Mouse (Mus musculus) neural tube, embryonic 12.5 days (tissue): ENCODE measurements at regions not wholly inside any gene's neighbourhood (a gene's known extent, or its start where the extent isn't known, plus 50 kb on each side); places are given as distances from the start of the nearest gene placed in this dataset.
A peak's percentile ranks its signal among the peaks of the same experiment; 100 is the strongest.
"Not testable (repeated sequence)": the region's sequence is repeated elsewhere in the genome, so short reads cannot be mapped to it uniquely, and the experiment has no call there.

Experiments
- ATAC-seq: fragments of 200-750 bp; cut with Nextera tagmentation; 2 replicates; pipeline ENCODE4 v1.8.0; 2017; ENCODE audit warnings: low read depth, mild to moderate bottlenecking, moderate TSS enrichment, moderate library complexity; ENCODE audit not compliant: low FRiP score
- H3K27ac ChIP-seq: fragments of 300-500 bp; sonication (generic); 2 replicates; pipeline ENCODE4 v1.5.1; 2016
- H3K27me3 ChIP-seq: fragments of 300-500 bp; sonication (generic); replicated peaks from 2 replicates; pipeline ENCODE4 v1.6.1; 2016; ENCODE audit warnings: mild to moderate bottlenecking
- H3K36me3 ChIP-seq: fragments of 300-500 bp; sonication (generic); 2 replicates; pipeline ENCODE4 v1.6.1; 2016; ENCODE audit warnings: mild to moderate bottlenecking
- H3K4me1 ChIP-seq: fragments of 300-500 bp; sonication (generic); 2 replicates; pipeline ENCODE4 v1.6.1; 2016
- H3K4me2 ChIP-seq: fragments of 300-500 bp; sonication (generic); replicated peaks from 2 replicates; pipeline ENCODE4 v1.6.1; 2016; ENCODE audit warnings: mild to moderate bottlenecking
- H3K4me3 ChIP-seq: fragments of 300-500 bp; sonication (generic); 2 replicates; pipeline ENCODE4 v1.5.1; 2016
- H3K9ac ChIP-seq: fragments of 300-500 bp; sonication (generic); 2 replicates; pipeline ENCODE4 v1.6.1; 2016; ENCODE audit warnings: mild to moderate bottlenecking
- H3K9me3 ChIP-seq: fragments of 300-500 bp; sonication (generic); 2 replicates; pipeline ENCODE4 v1.6.1; 2016; ENCODE audit warnings: mild to moderate bottlenecking
- WGBS: fragments of 180-500 bp; shearing (Covaris S2); methylation state at CpG from one replicate; pipeline ENCODE4 v1.1.7; 2016; 5-methylcytosine and 5-hydroxymethylcytosine counted together

DNA sequence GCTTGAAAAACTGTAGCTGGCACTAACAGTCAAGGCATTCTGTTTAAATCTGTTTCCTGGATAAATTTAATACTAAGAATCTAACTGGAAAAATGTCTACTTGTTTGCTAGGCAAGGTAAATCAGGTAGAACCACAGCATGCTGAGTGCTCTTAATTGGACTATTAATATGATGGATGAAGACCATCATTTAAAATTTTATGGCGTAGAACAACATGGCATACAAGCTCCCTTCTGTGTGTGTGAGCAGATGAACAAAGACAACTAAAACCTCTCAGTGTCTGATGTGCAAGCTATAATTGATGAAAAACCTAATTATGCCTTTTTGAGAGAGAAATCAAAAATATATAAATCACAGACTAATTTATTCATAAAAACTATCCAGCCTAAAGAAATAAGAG lies 705.7 kb upstream of the Cobl start:
- 66% methylated on average over 1 of the region's 1 CpGs for WGBS
- Histone ChIP-seq H3K4me2 (no peak overlapping the region), H3K9me3 (no peaks in the 10 kb centered on the region), H3K27me3 (no peaks in the 10 kb centered on the region), H3K36me3 (no peaks in the 10 kb centered on the region), H3K9ac (no peak overlapping the region), H3K27ac (no peak overlapping the region), H3K4me1 (no peaks in the 10 kb centered on the region), H3K4me3 (no peak overlapping the region)
- 0 out of 2 replicates have a peak, but pooled peaks have one; percentile 41 for ATAC-seq

DNA sequence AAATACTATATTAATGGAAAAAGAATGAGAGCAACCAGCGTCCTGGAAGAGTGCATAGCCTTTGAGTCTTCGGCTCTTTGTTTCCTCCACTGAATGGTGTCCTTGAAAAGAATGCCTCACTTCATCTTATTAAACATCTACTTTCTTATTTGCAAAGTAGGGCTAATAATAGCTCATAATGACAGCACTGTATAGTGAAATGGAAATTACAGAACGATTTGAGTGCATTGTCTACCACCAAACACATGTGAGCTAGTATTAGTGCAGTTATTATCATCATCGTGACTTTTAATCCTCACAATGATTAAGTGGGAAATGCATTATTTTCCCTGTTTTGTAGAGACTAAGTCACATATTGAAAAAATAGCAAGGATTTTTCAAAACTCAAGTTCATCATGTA lies 687.1 kb upstream of the Cobl start:
- ATAC-seq: no peak
- no peak overlapping the region for H3K4me2 ChIP-seq
- no peak overlapping the region for H3K27ac ChIP-seq
- no peak overlapping the region for H3K4me3 ChIP-seq
- no peaks in the 10 kb centered on the region for H3K9me3 ChIP-seq
- H3K9ac ChIP-seq: no peak overlapping the region
- H3K36me3 ChIP-seq: no peaks in the 10 kb centered on the region
- no peaks in the 10 kb centered on the region for H3K27me3 ChIP-seq
- no peaks in the 10 kb centered on the region for H3K4me1 ChIP-seq
- WGBS: 76% methylated on average over 4 of the region's 4 CpGs

GRCm38 (mm10) chr11:13142721-13143120 lies 678.0 kb upstream of the Cobl start:
- ATAC-seq, H3K4me1 ChIP-seq, H3K36me3 ChIP-seq, H3K27me3 ChIP-seq, H3K4me2 ChIP-seq, H3K9ac ChIP-seq, H3K4me3 ChIP-seq, H3K27ac ChIP-seq, H3K9me3 ChIP-seq: not testable (repeated sequence)
- 87% methylated on average over 4 of the region's 4 CpGs for WGBS

DNA sequence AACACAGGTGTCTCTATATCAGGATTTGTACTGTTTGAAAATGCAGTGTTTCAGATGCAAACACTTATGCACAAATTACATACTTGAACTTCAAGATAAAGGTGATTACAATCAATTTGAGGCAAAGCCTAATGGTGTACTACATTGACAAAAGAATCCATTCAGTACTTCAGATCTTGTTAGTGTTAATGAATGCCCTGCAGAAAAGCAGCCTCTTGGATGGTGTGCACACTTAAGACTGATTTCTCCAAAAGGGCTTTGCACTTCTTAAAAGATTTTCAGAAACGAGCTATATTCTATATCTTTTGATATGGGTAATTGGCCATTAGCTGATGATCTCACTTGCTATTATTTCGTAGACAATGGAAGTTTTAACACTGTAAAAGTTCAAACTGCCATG lies 662.0 kb upstream of the Cobl start:
- 68% methylated on average over 2 of the region's 2 CpGs for WGBS
- no peak for ATAC-seq
- no peak overlapping the region for H3K4me2 ChIP-seq
- H3K4me1 ChIP-seq: no peaks in the 10 kb centered on the region
- no peaks in the 10 kb centered on the region for H3K9me3 ChIP-seq
- H3K27me3 ChIP-seq: no peaks in the 10 kb centered on the region
- no peaks in the 10 kb centered on the region for H3K36me3 ChIP-seq
- H3K27ac ChIP-seq: no peak overlapping the region
- no peak overlapping the region for H3K4me3 ChIP-seq
- no peak overlapping the region for H3K9ac ChIP-seq

DNA sequence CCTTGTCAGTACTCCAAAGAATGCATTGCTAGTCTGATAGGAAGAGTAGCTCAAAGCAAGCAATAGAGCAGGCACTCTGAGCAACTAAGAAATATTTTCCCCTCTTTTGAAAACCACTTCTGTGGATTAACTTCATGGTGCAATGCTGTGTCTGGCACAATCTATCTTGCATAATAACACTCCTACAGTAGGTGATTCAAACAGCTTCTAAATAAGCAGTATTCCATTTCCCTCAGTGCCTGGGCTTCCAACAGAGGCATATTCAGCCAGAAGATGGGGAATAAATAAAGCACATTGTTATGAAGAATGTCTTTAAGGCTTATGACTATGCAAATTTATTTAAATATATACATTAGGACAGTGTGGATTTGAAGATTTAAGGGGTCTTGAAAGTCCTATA lies 647.7 kb upstream of the Cobl start:
- H3K4me2 ChIP-seq: no peak overlapping the region
- H3K36me3 ChIP-seq: no peaks in the 10 kb centered on the region
- H3K27me3 ChIP-seq: no peaks in the 10 kb centered on the region
- no peaks in the 10 kb centered on the region for H3K9me3 ChIP-seq
- H3K27ac ChIP-seq: no peak overlapping the region
- H3K4me3 ChIP-seq: no peak overlapping the region
- ATAC-seq: no peak
- H3K9ac ChIP-seq: no peak overlapping the region
- H3K4me1 ChIP-seq: no peaks in the 10 kb centered on the region
